Mouse (Mus musculus) kidney, adult 2 months (tissue): ENCODE data around the gene Meox2.

Experiments used
- CTCF ChIP-seq: fragments of 200-500 bp; conservative IDR thresholded peaks from 2 replicates; pipeline ENCODE4 v1.5.1; 2011; ENCODE audit warnings: low read depth, mild to moderate bottlenecking, control low read depth, low read length, moderate library complexity, mixed read lengths; ENCODE audit not compliant: insufficient read depth, insufficient read length
- POLR2A ChIP-seq: fragments of 200-500 bp; IDR thresholded peaks from one replicate; pipeline ENCODE4 v1.6.1; 2011; ENCODE audit warnings: low read depth, low read length, control low read depth

DNA sequence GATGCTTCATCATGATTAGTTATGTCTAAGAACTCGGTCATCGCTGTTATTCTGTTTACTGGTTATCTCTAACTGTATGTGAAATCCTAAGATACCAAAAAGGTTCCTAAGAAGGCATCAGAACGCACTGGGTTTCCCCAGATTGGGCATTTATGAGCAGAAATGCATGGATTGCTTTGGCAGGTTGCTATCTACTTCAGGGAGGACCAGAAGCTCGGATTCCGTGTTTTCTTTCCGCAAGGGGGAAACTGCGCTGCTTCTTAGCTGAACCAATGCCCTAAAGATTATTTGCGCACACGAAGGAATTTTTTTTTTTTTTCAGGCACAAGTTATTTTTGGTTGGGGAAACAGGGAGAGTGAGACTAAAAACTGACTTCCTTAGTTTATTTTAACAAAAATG is 2.6 kb downstream of the Meox2 start:
- TF ChIP-seq CTCF (no peak), POLR2A (no peak)
